Mouse (Mus musculus): Measurements from ENCODE around the gene Cux2. TPM values are rescaled to one million over a fixed set of nuclear protein-coding genes. Genes with fewer than 3 reads are reported as not detected.

Gene Cux2
- polyA plus RNA-seq, 1 experiment from 2014 or later = 0.47 TPM

DNA sequence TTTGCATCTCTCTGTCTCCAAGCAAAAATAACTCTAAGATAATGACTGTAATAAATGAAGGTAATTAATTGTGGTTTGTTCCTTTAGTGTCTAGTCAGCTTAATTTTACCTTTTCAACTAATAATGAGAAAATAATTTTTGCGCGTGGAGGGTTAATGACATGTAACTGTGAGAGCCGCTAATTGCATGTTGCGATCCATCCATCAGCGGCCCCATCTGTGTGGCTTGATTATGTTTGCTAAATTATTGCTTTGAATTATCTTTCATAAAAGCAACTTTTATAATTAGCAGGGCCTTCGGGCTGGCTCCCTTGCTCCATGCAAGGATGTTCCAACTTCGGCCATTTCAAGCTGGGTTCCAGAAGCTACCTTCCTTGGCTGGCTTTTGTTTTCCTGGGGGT is 130.7 kb downstream of the Cux2 start:
- ATAC-seq (no peak), DNase-seq (ENCODE audit: low spot score) (no peak)
- TF ChIP-seq EP300 (IDR thresholded peaks at IDR 0.05) = no peak
- TF ChIP-seq CTCF (IDR thresholded peaks at IDR 0.05) = no peak
- Histone ChIP-seq H3K36me3 (ENCODE audit: insufficient read depth, low read length) (no peaks in the 10 kb centered on the region), H3K4me1 (ENCODE audit: insufficient read depth, low read depth, low read length) (no peaks in the 10 kb centered on the region), H3K4me3 (ENCODE audit: low read depth, low read length) (no peak overlapping the region), H3K9ac (replicated peaks; ENCODE audit: low read depth) (no peak overlapping the region), H3K9me3 (ENCODE audit: low read length) (no peaks in the 10 kb centered on the region), H3K27ac (ENCODE audit: low read length) (no peak overlapping the region), H3K27me3 (replicated peaks; ENCODE audit: insufficient read depth, low read length) (no peaks in the 10 kb centered on the region), H3K4me2 (replicated peaks; ENCODE audit: low read depth, low read length) (no peak overlapping the region)
- WGBS = 89% methylated on average over 7 of the region's 7 CpGs

DNA sequence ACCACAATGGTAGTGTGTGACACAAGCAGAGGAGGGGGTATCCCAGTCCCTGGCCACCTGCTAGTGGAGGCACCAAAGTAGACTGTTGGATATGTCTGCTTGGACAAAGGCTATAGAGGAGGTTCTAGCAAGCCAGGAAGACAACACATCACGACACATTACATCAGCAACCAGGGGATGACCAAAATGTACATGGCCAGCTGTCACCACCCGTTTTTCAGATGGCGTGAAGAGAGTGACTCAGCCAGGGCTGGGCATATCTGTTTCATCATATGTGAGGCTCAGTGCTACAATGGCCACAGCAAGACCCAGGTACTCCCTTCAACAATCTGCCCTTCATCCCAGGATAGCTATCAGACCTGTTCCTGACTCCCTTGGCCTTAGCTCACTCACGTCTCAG is 133.1 kb downstream of the Cux2 start:
- H3K9me3 ChIP-seq (ENCODE audit: low read length) = no peaks in the 10 kb centered on the region
- H3K9ac ChIP-seq (replicated peaks; ENCODE audit: low read depth) = no peak overlapping the region
- no peaks in the 10 kb centered on the region for H3K27me3 ChIP-seq (replicated peaks; ENCODE audit: insufficient read depth, low read length)
- H3K4me3 ChIP-seq (ENCODE audit: low read depth, low read length) = no peak overlapping the region
- no peak overlapping the region for H3K4me2 ChIP-seq (replicated peaks; ENCODE audit: low read depth, low read length)
- TF ChIP-seq EP300 (IDR thresholded peaks at IDR 0.05) = no peak
- no peak for TF ChIP-seq CTCF (IDR thresholded peaks at IDR 0.05)
- 73% methylated on average over 4 of the region's 4 CpGs for WGBS
- no peaks in the 10 kb centered on the region for H3K4me1 ChIP-seq (ENCODE audit: insufficient read depth, low read depth, low read length)
- no peak for ATAC-seq
- DNase-seq (ENCODE audit: low spot score) = no peak
- no peak overlapping the region for H3K27ac ChIP-seq (ENCODE audit: low read length)
- H3K36me3 ChIP-seq (ENCODE audit: insufficient read depth, low read length) = no peaks in the 10 kb centered on the region

DNA sequence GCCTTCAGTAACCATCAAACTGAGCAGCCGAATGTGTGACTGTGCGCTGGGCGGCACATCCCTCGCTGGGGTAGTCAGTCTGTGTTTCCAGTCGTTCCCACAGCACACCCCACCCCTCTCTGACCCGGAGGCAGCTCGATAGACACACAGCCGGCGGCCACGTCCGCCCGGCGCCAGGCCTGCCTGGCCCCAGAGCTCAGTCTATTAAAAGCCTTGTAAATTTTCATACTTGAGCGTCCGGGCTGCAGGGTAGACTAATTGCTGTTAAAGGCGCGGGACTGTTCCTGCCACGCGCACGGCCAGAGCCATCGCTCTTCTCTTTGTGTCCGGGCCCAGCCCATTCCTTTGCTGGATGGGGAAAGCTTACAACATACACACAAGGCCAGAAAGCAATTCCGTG is 135.9 kb downstream of the Cux2 start:
- H3K27ac ChIP-seq (ENCODE audit: low read length) = no peak overlapping the region
- H3K4me1 ChIP-seq (ENCODE audit: insufficient read depth, low read depth, low read length) = no peaks in the 10 kb centered on the region
- no peak for TF ChIP-seq CTCF (IDR thresholded peaks at IDR 0.05)
- TF ChIP-seq EP300 (IDR thresholded peaks at IDR 0.05) = no peak
- no peaks in the 10 kb centered on the region for H3K27me3 ChIP-seq (replicated peaks; ENCODE audit: insufficient read depth, low read length)
- H3K36me3 ChIP-seq (ENCODE audit: insufficient read depth, low read length) = no peaks in the 10 kb centered on the region
- no peaks in the 10 kb centered on the region for H3K9me3 ChIP-seq (ENCODE audit: low read length)
- H3K4me3 ChIP-seq (ENCODE audit: low read depth, low read length) = no peak overlapping the region
- no peak overlapping the region for H3K4me2 ChIP-seq (replicated peaks; ENCODE audit: low read depth, low read length)
- no peak overlapping the region for H3K9ac ChIP-seq (replicated peaks; ENCODE audit: low read depth)
- 41% methylated on average over 23 of the region's 23 CpGs for WGBS
- no peak for ATAC-seq
- no peak for DNase-seq (ENCODE audit: low spot score)

- Histone ChIP-seq H3K9me3 (ENCODE audit: low read length) (no peaks in the 10 kb centered on the region), H3K9ac (replicated peaks; ENCODE audit: low read depth) (no peak overlapping the region), H3K4me3 (ENCODE audit: low read depth, low read length) (no peak overlapping the region), H3K27ac (ENCODE audit: low read length) (no peak overlapping the region), H3K27me3 (replicated peaks; ENCODE audit: insufficient read depth, low read length) (no peaks in the 10 kb centered on the region), H3K4me2 (replicated peaks; ENCODE audit: low read depth, low read length) (no peak overlapping the region), H3K36me3 (ENCODE audit: insufficient read depth, low read length) (no peaks in the 10 kb centered on the region), H3K4me1 (ENCODE audit: insufficient read depth, low read depth, low read length) (no peaks in the 10 kb centered on the region)
- WGBS = 76% methylated on average over 21 of the region's 21 CpGs
- ATAC-seq (no peak), DNase-seq (ENCODE audit: low spot score) (no peak)
- no peak for TF ChIP-seq CTCF (IDR thresholded peaks at IDR 0.05)
These were observed 140.5 kb downstream of the Cux2 start for GRCm38 (mm10) chr5:121909226-121909985.

GRCm38 (mm10) chr5:121905671-121906070 is 144.2 kb downstream of the Cux2 start:
- no peaks in the 10 kb centered on the region for H3K4me1 ChIP-seq (ENCODE audit: insufficient read depth, low read depth, low read length)
- no peak for DNase-seq (ENCODE audit: low spot score)
- no peak overlapping the region for H3K4me2 ChIP-seq (replicated peaks; ENCODE audit: low read depth, low read length)
- H3K27ac ChIP-seq (ENCODE audit: low read length) = no peak overlapping the region
- WGBS = 74% methylated on average over 17 of the region's 17 CpGs
- H3K27me3 ChIP-seq (replicated peaks; ENCODE audit: insufficient read depth, low read length) = no peaks in the 10 kb centered on the region
- H3K36me3 ChIP-seq (ENCODE audit: insufficient read depth, low read length) = no peaks in the 10 kb centered on the region
- ATAC-seq = no peak
- H3K9ac ChIP-seq (replicated peaks; ENCODE audit: low read depth) = no peak overlapping the region
- H3K4me3 ChIP-seq (ENCODE audit: low read depth, low read length) = no peak overlapping the region
- H3K9me3 ChIP-seq (ENCODE audit: low read length) = no peaks in the 10 kb centered on the region
- no peak for TF ChIP-seq CTCF (IDR thresholded peaks at IDR 0.05)
- TF ChIP-seq EP300 (IDR thresholded peaks at IDR 0.05) = no peak

GRCm38 (mm10) chr5:121904799-121905198 is 145.1 kb downstream of the Cux2 start:
- H3K9me3 ChIP-seq (ENCODE audit: low read length) = no peaks in the 10 kb centered on the region
- ATAC-seq = no peak
- no peak overlapping the region for H3K9ac ChIP-seq (replicated peaks; ENCODE audit: low read depth)
- 83% methylated on average over 14 of the region's 14 CpGs for WGBS
- H3K4me1 ChIP-seq (ENCODE audit: insufficient read depth, low read depth, low read length) = no peaks in the 10 kb centered on the region
- H3K4me2 ChIP-seq (replicated peaks; ENCODE audit: low read depth, low read length) = no peak overlapping the region
- no peak for TF ChIP-seq EP300 (IDR thresholded peaks at IDR 0.05)
- TF ChIP-seq CTCF (IDR thresholded peaks at IDR 0.05) = no peak
- H3K36me3 ChIP-seq (ENCODE audit: insufficient read depth, low read length) = no peaks in the 10 kb centered on the region
- no peaks in the 10 kb centered on the region for H3K27me3 ChIP-seq (replicated peaks; ENCODE audit: insufficient read depth, low read length)
- no peak overlapping the region for H3K27ac ChIP-seq (ENCODE audit: low read length)
- H3K4me3 ChIP-seq (ENCODE audit: low read depth, low read length) = no peak overlapping the region
- no peak for DNase-seq (ENCODE audit: low spot score)
